In the genomic region with DNA sequence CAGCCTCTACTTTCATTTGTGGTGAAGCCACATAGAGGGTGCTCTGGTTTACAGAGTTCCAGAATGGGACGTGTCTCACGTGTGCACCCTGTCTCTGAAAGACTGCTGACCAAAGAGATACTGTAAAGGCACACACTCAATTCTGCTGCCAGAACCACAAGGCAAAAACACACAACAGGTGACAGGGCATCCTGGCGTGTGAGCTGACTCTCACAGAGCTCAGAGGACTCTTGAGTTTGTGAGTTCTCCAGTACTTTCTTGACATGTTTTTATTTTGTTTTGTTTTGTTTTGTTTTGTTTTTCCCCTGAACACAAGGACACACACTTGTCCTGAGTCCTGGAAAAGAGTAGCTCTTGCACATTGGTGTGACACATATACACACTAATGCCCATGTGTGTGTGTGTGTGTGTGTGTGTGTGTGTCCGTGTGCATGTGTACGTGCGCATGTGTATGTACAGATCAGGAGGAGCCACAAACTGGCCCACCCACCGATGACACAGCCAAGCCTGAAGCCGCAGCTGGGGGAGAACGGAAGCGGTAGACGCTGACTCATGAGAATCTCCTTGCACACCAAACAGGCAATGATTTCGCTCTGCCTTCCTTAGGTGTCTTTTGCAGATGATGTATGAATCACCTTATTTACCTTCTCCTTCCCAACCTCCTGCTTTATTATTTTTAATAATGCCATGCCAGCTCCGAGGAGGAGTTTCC, we compare ENCODE assay signal across 7 mouse cellular contexts.
A peak's percentile ranks its signal among the peaks of the same experiment; 100 is the strongest.
DNase-seq lines count a peak whose midpoint lies in the region; ATAC-seq and TF ChIP-seq lines count a peak whose summit lies in the region.

No protein-coding gene starts in this region.

- ATAC-seq in megakaryocyte-erythroid progenitor cell, adult 5-6 weeks (replicated peaks; ENCODE audit: low FRiP score, low TSS enrichment, poor library complexity, severe bottlenecking), result peak; percentile 68
- ATAC-seq in erythroid progenitor cell, adult 5-6 weeks (replicated peaks; ENCODE audit: low FRiP score, poor library complexity, severe bottlenecking), result no peak

- no peak for TF ChIP-seq POLR2A in brain, embryonic 14.5 days (IDR thresholded peaks at IDR 0.05; ENCODE audit: borderline replicate concordance, extremely low read depth, insufficient read depth, insufficient read length, poor library complexity, severe bottlenecking)

- no peak for TF ChIP-seq CTCF in brain, embryonic 14.5 days (IDR thresholded peaks at IDR 0.05; ENCODE audit: borderline replicate concordance, extremely low read depth, insufficient read depth, insufficient read length)

- peak; percentile 16 for DNase-seq in ovary, adult 18-20 months (ENCODE audit: low spot score)
- DNase-seq in ovary, postnatal 10 days (ENCODE audit: low spot score), result no peak
- DNase-seq in brain, embryonic 14.5 days (ENCODE audit: low read depth), result peak; percentile 7
- DNase-seq in kidney, postnatal 4 days, result peak; percentile 32 to 43
- no peak for DNase-seq in embryo, embryonic 9.5 days (ENCODE audit: extremely low spot score)

Comparison
In these comparisons a context has a peak if more than half of its experiments do, and no peak if none do; other contexts are left out.
1. DNase-seq: peak in ovary, adult 18-20 months (single experiment), brain, embryonic 14.5 days (single experiment) and kidney, postnatal 4 days (2 of 2); none in ovary, postnatal 10 days (single experiment) and embryo, embryonic 9.5 days (single experiment).